Mouse (Mus musculus): ENCODE data around the gene St6gal1.

DNA sequence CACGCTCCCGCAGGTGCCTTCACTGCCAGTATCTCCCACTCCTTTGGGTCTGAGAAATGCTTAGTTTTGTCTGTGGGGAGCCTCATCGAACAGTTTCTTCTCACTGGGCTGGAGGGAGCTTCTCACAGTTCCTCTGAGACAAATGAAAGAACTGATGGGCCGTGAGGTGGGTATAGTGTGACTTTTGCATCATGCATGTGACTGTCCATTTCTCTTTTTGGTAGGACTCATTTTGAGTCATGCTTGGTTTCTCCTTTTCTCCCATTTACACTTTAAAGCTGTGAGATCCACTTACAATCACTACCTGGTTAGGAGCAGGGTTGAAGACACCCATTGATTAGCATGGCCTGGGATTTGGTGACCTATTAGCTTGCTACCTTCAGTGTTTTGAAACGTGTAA is 10.0 kb downstream of the St6gal1 start:
- no peak for TF ChIP-seq CTCF (IDR thresholded peaks at IDR 0.05; ENCODE audit: control insufficient read depth, insufficient read depth, insufficient replicate concordance, low read depth, low read length)
- no peak for TF ChIP-seq POLR2A (IDR thresholded peaks at IDR 0.05; ENCODE audit: control insufficient read depth, low read depth, low read length)
